Mouse (Mus musculus): ENCODE results near the gene Pex5l. TPM values are rescaled to one million over a fixed set of nuclear protein-coding genes. Genes with fewer than 3 reads are reported as not detected.

The Pex5l gene
- total and polyA plus RNA-seq, 3 experiments = not detected

DNA sequence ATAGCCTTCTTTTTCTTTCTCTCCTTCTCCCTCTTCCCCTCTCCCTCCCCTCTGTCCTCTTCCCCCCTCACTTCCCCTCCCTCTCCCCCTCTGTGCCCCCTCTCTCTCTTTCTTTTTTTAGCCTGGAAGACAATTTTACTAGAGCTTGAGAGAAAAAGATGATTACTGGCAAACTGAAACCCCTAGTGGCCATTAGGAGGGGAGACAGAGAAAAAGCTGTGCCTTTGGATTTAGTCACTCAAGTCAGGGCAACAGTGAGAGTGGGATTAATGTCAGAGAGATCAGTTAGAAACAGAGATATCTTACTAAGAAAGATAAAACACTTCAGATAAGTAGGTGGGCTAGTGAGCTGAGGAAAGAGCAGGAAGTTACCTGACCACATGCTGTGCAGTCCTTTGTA, 20.8 kb upstream of the Pex5l start:
- no peak overlapping the region for H3K27ac ChIP-seq (ENCODE audit: control insufficient read depth, low read depth, low read length)
- H3K4me3 ChIP-seq (ENCODE audit: control insufficient read depth in 1 of 2, insufficient read depth in 1 of 2, low read depth in 2 of 2, low read length in 2 of 2) = no peak overlapping the region
- no peaks in the 10 kb centered on the region for H3K9me3 ChIP-seq (replicated peaks; ENCODE audit: insufficient read depth, low read length)
- no peak overlapping the region for H3K9ac ChIP-seq (ENCODE audit: control insufficient read depth, low read depth, low read length, poor library complexity, severe bottlenecking)
- no peaks in the 10 kb centered on the region for H3K36me3 ChIP-seq (ENCODE audit: control insufficient read depth in 1 of 2, insufficient read depth in 2 of 2, low read length in 2 of 2)
- no peaks in the 10 kb centered on the region for H3K27me3 ChIP-seq (ENCODE audit: control insufficient read depth in 1 of 2, insufficient read depth in 2 of 2, low read length in 2 of 2)
- no peak for DNase-seq (ENCODE audit: low read depth, low spot score)
- H3K4me1 ChIP-seq (ENCODE audit: control insufficient read depth in 1 of 2, insufficient read depth in 2 of 2, low read length in 2 of 2) = no peaks in the 10 kb centered on the region
- H3K79me2 ChIP-seq (ENCODE audit: control insufficient read depth, insufficient read depth, low read length, poor library complexity) = no peaks in the 10 kb centered on the region
- TF ChIP-seq UBTF (IDR thresholded peaks at IDR 0.05; ENCODE audit: borderline replicate concordance, insufficient read depth, low read depth, low read length) (no peak), MYC (IDR thresholded peaks at IDR 0.05; ENCODE audit: low read depth, low read length) (no peak), POLR2A (IDR thresholded peaks at IDR 0.05; ENCODE audit: control insufficient read depth in 1 of 2, insufficient read depth in 1 of 2, low read depth in 1 of 2, low read length in 2 of 2, poor library complexity in 1 of 2) (no peak), USF1 (IDR thresholded peaks at IDR 0.05; ENCODE audit: low read depth, low read length) (no peak), CHD1 (IDR thresholded peaks at IDR 0.05; ENCODE audit: low read depth, low read length) (no peak), TCF12 (IDR thresholded peaks at IDR 0.05; ENCODE audit: low read depth, low read length) (no peak), ETS1 (IDR thresholded peaks at IDR 0.05; ENCODE audit: low read depth, low read length) (no peak), POLR2AphosphoS5 (IDR thresholded peaks at IDR 0.05; ENCODE audit: borderline replicate concordance, low read depth, low read length) (no peak), SIN3A (IDR thresholded peaks at IDR 0.05; ENCODE audit: low read length) (no peak), MAX (IDR thresholded peaks at IDR 0.05; ENCODE audit: low read length) (no peak), KAT2A (conservative IDR thresholded peaks at IDR 0.05; ENCODE audit: low read depth, low read length) (no peak), GABPA (IDR thresholded peaks at IDR 0.05; ENCODE audit: low read depth, low read length) (no peak), ELF1 (IDR thresholded peaks at IDR 0.05; ENCODE audit: low read depth, low read length) (no peak)

DNA sequence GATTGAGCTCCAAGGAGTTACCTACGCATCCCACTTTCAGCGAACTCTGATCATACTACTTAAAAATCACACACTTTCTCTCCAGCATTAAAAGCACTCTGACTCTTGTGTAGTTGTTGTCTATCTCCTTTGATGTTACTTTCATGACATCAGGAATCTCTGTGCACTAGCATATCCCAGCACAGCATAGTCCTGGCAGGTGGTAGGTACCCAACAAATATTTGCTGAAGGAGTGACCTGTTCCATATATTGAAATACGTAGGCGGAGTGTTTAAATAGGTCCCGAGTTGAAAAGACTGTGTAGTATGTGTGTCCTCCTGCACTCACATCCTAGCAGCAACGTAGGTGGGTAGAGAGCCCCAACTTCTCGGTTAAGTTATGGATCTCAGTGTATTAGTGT, 545 bp upstream of the Pex5l start:
- no peak overlapping the region for H3K4me3 ChIP-seq (ENCODE audit: control insufficient read depth in 1 of 2, insufficient read depth in 1 of 2, low read depth in 2 of 2, low read length in 2 of 2)
- H3K27me3 ChIP-seq (ENCODE audit: control insufficient read depth in 1 of 2, insufficient read depth in 2 of 2, low read length in 2 of 2) = no peaks in the 10 kb centered on the region
- no peak for TF ChIP-seq MYC (IDR thresholded peaks at IDR 0.05; ENCODE audit: low read depth, low read length)
- TF ChIP-seq GATA1 (IDR thresholded peaks at IDR 0.05; ENCODE audit: low read depth, low read length) = no peak
- no peak for TF ChIP-seq BHLHE40 (IDR thresholded peaks at IDR 0.05; ENCODE audit: borderline replicate concordance, low read depth, low read length)
- no peak for TF ChIP-seq ETS1 (IDR thresholded peaks at IDR 0.05; ENCODE audit: low read depth, low read length)
- no peak for TF ChIP-seq POLR2AphosphoS2 (IDR thresholded peaks at IDR 0.05; ENCODE audit: low read length)
- TF ChIP-seq TCF12 (IDR thresholded peaks at IDR 0.05; ENCODE audit: low read depth, low read length) = no peak
- TF ChIP-seq SIN3A (IDR thresholded peaks at IDR 0.05; ENCODE audit: low read length) = no peak
- no peak for TF ChIP-seq KAT2A (conservative IDR thresholded peaks at IDR 0.05; ENCODE audit: low read depth, low read length)
- TF ChIP-seq MAX (IDR thresholded peaks at IDR 0.05; ENCODE audit: low read length) = no peak
- TF ChIP-seq MXI1 (IDR thresholded peaks at IDR 0.05; ENCODE audit: low read depth, low read length) = no peak
- TF ChIP-seq UBTF (IDR thresholded peaks at IDR 0.05; ENCODE audit: borderline replicate concordance, insufficient read depth, low read depth, low read length) = no peak
- TF ChIP-seq POLR2A (IDR thresholded peaks at IDR 0.05; ENCODE audit: control insufficient read depth in 1 of 2, insufficient read depth in 1 of 2, low read depth in 1 of 2, low read length in 2 of 2, poor library complexity in 1 of 2) = no peak
- no peak for TF ChIP-seq RAD21 (IDR thresholded peaks at IDR 0.05; ENCODE audit: low read depth, low read length)
- TF ChIP-seq USF2 (IDR thresholded peaks at IDR 0.05; ENCODE audit: borderline replicate concordance in 1 of 2, insufficient read depth in 1 of 2, low read depth in 1 of 2, low read length in 2 of 2) = no peak
- TF ChIP-seq CHD2 (IDR thresholded peaks at IDR 0.05; ENCODE audit: low read length) = no peak
- no peaks in the 10 kb centered on the region for H3K4me1 ChIP-seq (ENCODE audit: control insufficient read depth in 1 of 2, insufficient read depth in 2 of 2, low read length in 2 of 2)
- H3K36me3 ChIP-seq (ENCODE audit: control insufficient read depth in 1 of 2, insufficient read depth in 2 of 2, low read length in 2 of 2) = no peaks in the 10 kb centered on the region
- DNase-seq (ENCODE audit: low read depth, low spot score) = no peak
- H3K9me3 ChIP-seq (replicated peaks; ENCODE audit: insufficient read depth, low read length) = no peaks in the 10 kb centered on the region
- no peak overlapping the region for H3K9ac ChIP-seq (ENCODE audit: control insufficient read depth, low read depth, low read length, poor library complexity, severe bottlenecking)
- H3K27ac ChIP-seq (ENCODE audit: control insufficient read depth, low read depth, low read length) = no peak overlapping the region
- H3K79me2 ChIP-seq (ENCODE audit: control insufficient read depth, insufficient read depth, low read length, poor library complexity) = no peaks in the 10 kb centered on the region
